Mouse (Mus musculus): ENCODE results near the gene Adamts4.

Gene Adamts4

GRCm38 (mm10) chr1:171309321-171309720 is 59.1 kb downstream of the Adamts4 start:
- DNase-seq (ENCODE audit: low spot score in 2 of 2): no peak
